ENCODE assay signal across 23 mouse cellular contexts in genomic region chr6:90461181-90461580, GRCm38 (mm10). TPM values are rescaled to one million over a fixed set of nuclear protein-coding genes. Genes with fewer than 3 reads are reported as not detected.
DNase-seq lines count a peak whose midpoint lies in the region; ATAC-seq and TF ChIP-seq lines count a peak whose summit lies in the region.
"Had no signal": no experiment of that assay in that cellular context is flagged by ENCODE, and none has a peak within 500 bp of the region (broad histone marks: within the 10 kb centered on the region; RNA-seq: fewer than 3 reads in every experiment).

No protein-coding gene starts in this region.

- 0 out of 2 replicates have a peak, but pooled peaks cover 9% of the 10 kb centered on the region for H3K4me1 ChIP-seq in kidney, embryonic 14.5 days (ENCODE audit: control insufficient read depth, insufficient read depth, low read length)
- peaks cover 16% of the 10 kb centered on the region for H3K4me1 ChIP-seq in liver, adult 2 months (ENCODE audit: control insufficient read depth, insufficient read depth, low read length)
- H3K4me1 ChIP-seq in liver, embryonic 11.5 days (replicated peaks; ENCODE audit: control insufficient read depth, insufficient read depth, low read length), result peaks cover 7% of the 10 kb centered on the region
- peaks cover 16% of the 10 kb centered on the region for H3K4me1 ChIP-seq in limb, embryonic 13.5 days

- no peak overlapping the region for H3K9ac ChIP-seq in kidney, embryonic 14.5 days (ENCODE audit: low read depth, low read length)
- H3K9ac ChIP-seq in liver, adult 2 months (ENCODE audit: low read depth, low read length), result peak overlapping the region; percentile 65
- no peak overlapping the region for H3K9ac ChIP-seq in liver, embryonic 11.5 days (ENCODE audit: low read depth, low read length)
- no peak overlapping the region for H3K9ac ChIP-seq in limb, embryonic 13.5 days
- H3K9ac ChIP-seq: forebrain, embryonic 12.5 days; hindbrain, embryonic 12.5 days; limb, embryonic 15.5 days; midbrain, embryonic 12.5 days; stomach, embryonic 15.5 days had no signal

- H3K9me3 ChIP-seq in kidney, embryonic 14.5 days (ENCODE audit: control insufficient read depth, low read length), result no peaks in the 10 kb centered on the region
- no peaks in the 10 kb centered on the region for H3K9me3 ChIP-seq in liver, embryonic 11.5 days (ENCODE audit: control insufficient read depth, low read length)
- no peaks in the 10 kb centered on the region for H3K9me3 ChIP-seq in limb, embryonic 13.5 days
- H3K9me3 ChIP-seq: forebrain, embryonic 12.5 days; hindbrain, embryonic 12.5 days; limb, embryonic 15.5 days; megakaryocyte, embryonic 14.5 days; midbrain, embryonic 12.5 days; stomach, embryonic 15.5 days had no signal

- H3K27me3 ChIP-seq in kidney, embryonic 14.5 days (ENCODE audit: control insufficient read depth, insufficient read depth, low read length), result 0 out of 2 replicates have a peak, but pooled peaks cover 15% of the 10 kb centered on the region
- H3K27me3 ChIP-seq in liver, adult 2 months (ENCODE audit: control insufficient read depth, insufficient read depth, low read length), result no peaks in the 10 kb centered on the region
- peaks cover 46% of the 10 kb centered on the region for H3K27me3 ChIP-seq in liver, embryonic 11.5 days (replicated peaks; ENCODE audit: control insufficient read depth, insufficient read depth, low read length)
- H3K27me3 ChIP-seq in limb, embryonic 13.5 days, result peaks cover 40% of the 10 kb centered on the region

- 23% methylated on average over 2 of the region's 2 CpGs for WGBS in kidney, embryonic 14.5 days
- WGBS in liver, adult 2 months, result 44% methylated on average over 2 of the region's 2 CpGs
- WGBS in liver, embryonic 11.5 days, result 38% methylated on average over 2 of the region's 2 CpGs
- WGBS in limb, embryonic 13.5 days, result 32% methylated on average over 2 of the region's 2 CpGs

- no peak for DNase-seq in gastrocnemius, adult 2 months
- DNase-seq in gastrocnemius, adult 8-10 months (ENCODE audit: low spot score in 2 of 2), result no peak
- peak; percentile 26 for DNase-seq in kidney, adult 18-20 months
- peak; percentile 79 for DNase-seq in liver, adult 2 months (ENCODE audit: extremely low read depth, low read depth, low spot score)
- no peak for DNase-seq in liver, embryonic 11.5 days (ENCODE audit: low spot score)
- DNase-seq: adrenal gland, postnatal 14 days; heart, postnatal 14 days; kidney, postnatal 14 days; lung, postnatal 36 days; right cerebral cortex, postnatal 25 days had no signal

- no peak for TF ChIP-seq CTCF in gastrocnemius, adult 2 months (IDR thresholded peaks at IDR 0.05)
- TF ChIP-seq CTCF in liver, adult 2 months (IDR thresholded peaks at IDR 0.05; ENCODE audit: low read depth, low read length), result no peak

- H3K36me3 ChIP-seq in kidney, embryonic 14.5 days (ENCODE audit: control insufficient read depth, insufficient read depth, low read length), result no peaks in the 10 kb centered on the region
- H3K36me3 ChIP-seq in liver, adult 2 months (ENCODE audit: control insufficient read depth, insufficient read depth, low read length), result no peaks in the 10 kb centered on the region
- no peaks in the 10 kb centered on the region for H3K36me3 ChIP-seq in liver, embryonic 11.5 days (ENCODE audit: control insufficient read depth, insufficient read depth, low read length)
- H3K36me3 ChIP-seq in limb, embryonic 13.5 days, result no peaks in the 10 kb centered on the region
- H3K36me3 ChIP-seq: forebrain, embryonic 12.5 days; hindbrain, embryonic 12.5 days; limb, embryonic 15.5 days; midbrain, embryonic 12.5 days; stomach, embryonic 15.5 days had no signal

- H3K4me2 ChIP-seq in kidney, embryonic 14.5 days (replicated peaks; ENCODE audit: low read depth, low read length), result no peak overlapping the region
- no peak overlapping the region for H3K4me2 ChIP-seq in liver, embryonic 11.5 days
- H3K4me2 ChIP-seq in limb, embryonic 13.5 days (replicated peaks), result no peak overlapping the region

- intact Hi-C loops in gastrocnemius, adult 2 months (cut with DNase I), result loop anchor here (5.0 kb wide), 1 partner anchor 141 kb away; the partner anchor contains the start of gene Slc41a3

- peak overlapping the region; percentile 100 for H3K27ac ChIP-seq in gastrocnemius, adult 2 months
- no peak overlapping the region for H3K27ac ChIP-seq in kidney, embryonic 14.5 days (ENCODE audit: low read depth, low read length)
- peak overlapping the region; percentile 90 for H3K27ac ChIP-seq in liver, adult 2 months (replicated peaks; ENCODE audit: insufficient read depth, low read depth, low read length)
- H3K27ac ChIP-seq in liver, embryonic 11.5 days (ENCODE audit: low read depth, low read length), result no peak overlapping the region
- H3K27ac ChIP-seq in limb, embryonic 13.5 days, result no peak overlapping the region
- H3K27ac ChIP-seq: forebrain, embryonic 12.5 days; hindbrain, embryonic 12.5 days; limb, embryonic 15.5 days; midbrain, embryonic 12.5 days; stomach, embryonic 15.5 days had no signal

- H3K79me2 ChIP-seq in liver, adult 2 months (ENCODE audit: control insufficient read depth, insufficient read depth, low read length), result peaks cover 3% of the 10 kb centered on the region; the same call in 1 of the 2 replicates

- peak overlapping the region; percentile 99 for H3K4me3 ChIP-seq in gastrocnemius, adult 2 months
- no peak overlapping the region for H3K4me3 ChIP-seq in kidney, embryonic 14.5 days (ENCODE audit: low read length)
- H3K4me3 ChIP-seq in liver, adult 2 months (ENCODE audit: insufficient read depth, low read depth, low read length), result peak overlapping the region; percentile 78
- H3K4me3 ChIP-seq in liver, embryonic 11.5 days (ENCODE audit: low read depth, low read length), result no peak overlapping the region
- peak overlapping the region; percentile 66; the same call in 1 of the 2 replicates for H3K4me3 ChIP-seq in limb, embryonic 13.5 days
- H3K4me3 ChIP-seq: erythroblast, embryonic 14.5 days had no signal

- no peak for ATAC-seq in kidney, embryonic 14.5 days (ENCODE audit: low FRiP score, low TSS enrichment)
- no peak for ATAC-seq in liver, embryonic 11.5 days (replicated peaks; ENCODE audit: low FRiP score)
- ATAC-seq in limb, embryonic 13.5 days (ENCODE audit: low FRiP score, low read depth), result no peak
- ATAC-seq: intestine, postnatal 0 days had no signal

- TF ChIP-seq POLR2A in liver, adult 2 months (IDR thresholded peaks at IDR 0.05; ENCODE audit: extremely low read depth, insufficient read depth, low read length), result no peak

RNA-seq across cellular contexts. Expression of gene Klf15, which starts 1.2 kb away (rescaled TPM):
- 10 to 100 TPM; 54.4 to 64.4 TPM for total RNA-seq in gastrocnemius, adult 2 months (2021)
- 10 to 100 TPM; 26.7 to 83.2 (median 44.3) TPM for total RNA-seq in gastrocnemius, adult 8-10 months (2022)
- polyA plus RNA-seq in kidney, embryonic 14.5 days (2014; fragmentation: Nextera tagmentation; extraction: Ambion mirVana), result 5.3 and 9.3 TPM in 2 replicates
- total RNA-seq in liver, adult 2 months (2014; rRNA removed), result 148 and 168 TPM in 2 replicates
- polyA plus RNA-seq in liver, adult 2 months (2012; rRNA removed), result 147 and 252 TPM in 2 replicates
- polyA plus RNA-seq in liver, embryonic 11.5 days (2014; fragmentation: Nextera tagmentation; extraction: Ambion mirVana), result 10.6 and 12.3 TPM in 2 replicates
- polyA plus RNA-seq in limb, embryonic 13.5 days (2015; fragmentation: Nextera tagmentation; extraction: Ambion mirVana), result 5.0 and 5.1 TPM in 2 replicates
- total RNA-seq: granulocyte monocyte progenitor cell, adult 5-6 weeks; monocyte, adult 5-6 weeks; neutrophil, adult 5-6 weeks had no signal
- polyA plus RNA-seq: erythroblast, embryonic 14.5 days had no signal

RNA-seq across cellular contexts. Expression of gene Aldh1l1, which starts 25.0 kb away (rescaled TPM):
- total RNA-seq in gastrocnemius, adult 2 months (2021), result 1 to 10 TPM; 3.6 to 5.3 TPM
- total RNA-seq in gastrocnemius, adult 8-10 months (2022), result 1 to 10 TPM; 2.4 to 5.5 (median 4.0) TPM
- 1.4 and 2.9 TPM in 2 replicates for polyA plus RNA-seq in kidney, embryonic 14.5 days (2014; fragmentation: Nextera tagmentation; extraction: Ambion mirVana)
- total RNA-seq in liver, adult 2 months (2014; rRNA removed), result 1,071 and 1,237 TPM in 2 replicates
- 834 and 897 TPM in 2 replicates for polyA plus RNA-seq in liver, adult 2 months (2012; rRNA removed)
- polyA plus RNA-seq in liver, embryonic 11.5 days (2014; fragmentation: Nextera tagmentation; extraction: Ambion mirVana), result 6.5 and 6.6 TPM in 2 replicates
- 2.0 and 2.4 TPM in 2 replicates for polyA plus RNA-seq in limb, embryonic 13.5 days (2015; fragmentation: Nextera tagmentation; extraction: Ambion mirVana)
- total RNA-seq: monocyte, adult 5-6 weeks; neutrophil, adult 5-6 weeks had no signal
- polyA plus RNA-seq: erythroblast, embryonic 14.5 days had no signal

RNA-seq across cellular contexts. Expression of gene Cfap100, which starts 32.6 kb away (rescaled TPM):
- total RNA-seq in gastrocnemius, adult 2 months (2021), result under 1 TPM; 0.11 to 0.13 TPM
- total RNA-seq in gastrocnemius, adult 8-10 months (2022), result under 1 TPM in 1 of 4 experiments, not detected in 3; 0.56 TPM
- 0.53 and 0.91 TPM in 2 replicates for polyA plus RNA-seq in kidney, embryonic 14.5 days (2014; fragmentation: Nextera tagmentation; extraction: Ambion mirVana)
- 0.20 and 0.28 TPM in 2 replicates for total RNA-seq in liver, adult 2 months (2014; rRNA removed)
- 0.17 and 0.33 TPM in 2 replicates for polyA plus RNA-seq in liver, adult 2 months (2012; rRNA removed)
- 0.18 TPM in 2 replicates for polyA plus RNA-seq in liver, embryonic 11.5 days (2014; fragmentation: Nextera tagmentation; extraction: Ambion mirVana)
- 0.37 and 0.59 TPM in 2 replicates for polyA plus RNA-seq in limb, embryonic 13.5 days (2015; fragmentation: Nextera tagmentation; extraction: Ambion mirVana)
- total RNA-seq: granulocyte monocyte progenitor cell, adult 5-6 weeks; monocyte, adult 5-6 weeks had no signal
- polyA plus RNA-seq: erythroblast, embryonic 14.5 days; intestine, postnatal 0 days had no signal

Comparison
In these comparisons a context has a peak if more than half of its experiments do, and no peak if none do; other contexts are left out.
1. DNase-seq: peak in kidney, adult 18-20 months (single experiment) and liver, adult 2 months (single experiment); none in gastrocnemius, adult 2 months (single experiment), gastrocnemius, adult 8-10 months (0 of 2) and liver, embryonic 11.5 days (single experiment).
2. H3K27ac ChIP-seq: peak in gastrocnemius, adult 2 months (single experiment) and liver, adult 2 months (single experiment); none in kidney, embryonic 14.5 days (single experiment), liver, embryonic 11.5 days (single experiment) and limb, embryonic 13.5 days (single experiment).
3. H3K4me3 ChIP-seq: peak in gastrocnemius, adult 2 months (single experiment), liver, adult 2 months (single experiment) and limb, embryonic 13.5 days (single experiment); none in kidney, embryonic 14.5 days (single experiment) and liver, embryonic 11.5 days (single experiment).
4. RNA of gene Klf15, which starts 1.2 kb away (polyA plus RNA-seq): 147 to 252 TPM in liver, adult 2 months; 10.6 to 12.3 TPM in liver, embryonic 11.5 days, 5.3 to 9.3 TPM in kidney, embryonic 14.5 days and 5.0 to 5.1 TPM in limb, embryonic 13.5 days; every median in the first group is over 10 times any median in the second.
5. RNA of gene Aldh1l1, which starts 25.0 kb away (polyA plus RNA-seq): 834 to 897 TPM in liver, adult 2 months; 6.5 to 6.6 TPM in liver, embryonic 11.5 days, 1.4 to 2.9 TPM in kidney, embryonic 14.5 days and 2.0 to 2.4 TPM in limb, embryonic 13.5 days; every median in the first group is over 100 times any median in the second.